Mouse (Mus musculus) neural tube, embryonic 12.5 days (tissue): ENCODE measurements around the gene Tsga10. TPM values are rescaled to one million over a fixed set of nuclear protein-coding genes. Genes with fewer than 3 reads are reported as not detected.

Experiments
- ATAC-seq: fragments of 200-750 bp; cut with Nextera tagmentation; 2 replicates; pipeline ENCODE4 v1.8.0; 2017; ENCODE audit warnings: low read depth, mild to moderate bottlenecking, moderate TSS enrichment, moderate library complexity; ENCODE audit not compliant: low FRiP score
- H3K27ac ChIP-seq: fragments of 300-500 bp; sonication (generic); 2 replicates; pipeline ENCODE4 v1.5.1; 2016
- H3K27me3 ChIP-seq: fragments of 300-500 bp; sonication (generic); replicated peaks from 2 replicates; pipeline ENCODE4 v1.6.1; 2016; ENCODE audit warnings: mild to moderate bottlenecking
- H3K36me3 ChIP-seq: fragments of 300-500 bp; sonication (generic); 2 replicates; pipeline ENCODE4 v1.6.1; 2016; ENCODE audit warnings: mild to moderate bottlenecking
- H3K4me1 ChIP-seq: fragments of 300-500 bp; sonication (generic); 2 replicates; pipeline ENCODE4 v1.6.1; 2016
- H3K4me2 ChIP-seq: fragments of 300-500 bp; sonication (generic); replicated peaks from 2 replicates; pipeline ENCODE4 v1.6.1; 2016; ENCODE audit warnings: mild to moderate bottlenecking
- H3K4me3 ChIP-seq: fragments of 300-500 bp; sonication (generic); 2 replicates; pipeline ENCODE4 v1.5.1; 2016
- H3K9ac ChIP-seq: fragments of 300-500 bp; sonication (generic); 2 replicates; pipeline ENCODE4 v1.6.1; 2016; ENCODE audit warnings: mild to moderate bottlenecking
- H3K9me3 ChIP-seq: fragments of 300-500 bp; sonication (generic); 2 replicates; pipeline ENCODE4 v1.6.1; 2016; ENCODE audit warnings: mild to moderate bottlenecking
- WGBS: fragments of 180-500 bp; shearing (Covaris S2); methylation state at CpG from one replicate; pipeline ENCODE4 v1.1.7; 2016; 5-methylcytosine and 5-hydroxymethylcytosine counted together
- polyA plus RNA-seq: library from polyadenylated mRNA; unstranded; fragments of >200 nt; fragmentation: Nextera tagmentation; extraction: Ambion mirVana; gene quantifications from 2 replicates; pipeline ENCODE4 v1.2.1, GENCODE M21; 2016

Gene Tsga10
- polyA plus RNA-seq, 1 experiment from 2014 or later = 19.3 TPM

DNA sequence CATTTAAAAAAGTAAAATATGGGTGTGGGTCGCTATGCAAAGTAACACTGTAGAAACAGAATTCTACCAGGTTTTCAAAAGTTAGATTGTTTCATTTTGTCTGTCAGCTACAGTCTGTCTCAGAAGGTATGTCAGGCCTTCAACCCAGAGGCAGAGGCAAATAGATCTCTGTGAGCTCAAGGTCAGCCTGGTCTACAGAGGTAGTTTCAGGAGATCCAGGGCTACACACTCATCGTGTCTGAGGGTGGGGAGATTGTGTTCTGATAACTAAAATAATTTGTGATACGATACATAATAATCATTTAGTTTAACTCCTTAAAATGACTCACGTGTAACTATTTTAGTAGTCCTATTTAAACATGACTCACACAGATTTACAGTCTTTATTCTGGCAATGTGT, 6.9 kb upstream of the Tsga10 start:
- Histone ChIP-seq H3K27me3 (peaks cover 3% of the 10 kb centered on the region; the same call in 1 of the 2 replicates), H3K4me2 (0 out of 2 replicates have a peak overlapping the region, but pooled peaks have one; percentile 73), H3K36me3 (peaks cover 32% of the 10 kb centered on the region), H3K27ac (no peak overlapping the region), H3K9me3 (peaks cover 7% of the 10 kb centered on the region; the same call in 1 of the 2 replicates), H3K4me1 (no peaks in the 10 kb centered on the region), H3K9ac (no peak overlapping the region), H3K4me3 (no peak overlapping the region)
- no peak for ATAC-seq
- WGBS = 97% methylated on average over 4 of the region's 4 CpGs

DNA sequence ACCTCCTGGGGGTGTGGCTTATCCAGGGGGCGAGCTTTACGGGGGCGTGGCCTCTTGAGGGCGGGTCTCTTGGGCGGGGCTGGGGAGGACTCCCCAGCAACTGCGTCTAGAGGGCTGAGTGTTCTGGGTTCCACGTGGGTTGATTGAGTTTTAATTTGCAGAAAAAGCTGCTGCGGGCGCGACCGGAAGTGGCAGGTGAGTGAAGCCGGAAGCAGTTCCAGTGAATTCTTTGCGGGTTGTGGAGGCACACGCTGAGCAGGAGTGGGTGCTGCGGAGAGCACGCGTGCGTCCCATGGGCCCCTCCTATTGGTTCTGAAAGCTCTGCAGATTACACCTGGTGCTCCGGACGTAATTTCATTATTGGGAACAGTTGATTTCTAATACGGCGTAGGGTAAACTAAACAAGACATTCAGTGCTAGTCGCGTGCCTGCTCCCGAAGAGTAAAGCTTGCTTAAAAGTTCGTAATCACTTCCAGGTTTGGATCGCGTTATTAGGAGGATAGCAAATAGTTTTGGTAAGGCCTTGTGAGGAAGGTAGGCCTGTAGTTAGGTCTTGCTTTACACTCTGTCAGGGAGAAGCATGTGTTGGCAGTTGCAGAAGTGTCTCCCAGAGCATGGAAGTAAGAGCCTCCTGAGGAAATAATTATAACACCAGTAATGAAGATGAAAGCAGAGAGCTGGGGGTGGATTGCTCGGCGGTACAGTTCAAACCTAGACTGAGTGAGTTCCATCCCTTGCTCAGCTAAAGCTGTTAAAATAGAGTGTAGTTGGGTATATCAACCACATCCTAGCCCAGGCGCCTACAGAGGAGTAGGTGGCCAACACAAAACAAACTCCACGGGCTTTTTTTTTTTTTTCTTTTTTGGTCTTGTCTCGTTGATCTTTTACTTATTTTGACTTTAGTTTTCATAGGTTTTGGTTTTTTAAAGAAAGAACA, 6.2 kb upstream of the Tsga10 start:
- WGBS = 6% methylated on average over 33 of the region's 33 CpGs
- Histone ChIP-seq H3K4me2 (peak overlapping the region; percentile 73), H3K4me1 (no peaks in the 10 kb centered on the region), H3K9ac (peak overlapping the region; percentile 40), H3K36me3 (peaks cover 24% of the 10 kb centered on the region), H3K27me3 (peaks cover 3% of the 10 kb centered on the region; the same call in 1 of the 2 replicates), H3K9me3 (peaks cover 7% of the 10 kb centered on the region; the same call in 1 of the 2 replicates), H3K4me3 (peak overlapping the region; percentile 50), H3K27ac (no peak overlapping the region; the same call in 1 of the 2 replicates)
- ATAC-seq = peak; percentile 89

DNA sequence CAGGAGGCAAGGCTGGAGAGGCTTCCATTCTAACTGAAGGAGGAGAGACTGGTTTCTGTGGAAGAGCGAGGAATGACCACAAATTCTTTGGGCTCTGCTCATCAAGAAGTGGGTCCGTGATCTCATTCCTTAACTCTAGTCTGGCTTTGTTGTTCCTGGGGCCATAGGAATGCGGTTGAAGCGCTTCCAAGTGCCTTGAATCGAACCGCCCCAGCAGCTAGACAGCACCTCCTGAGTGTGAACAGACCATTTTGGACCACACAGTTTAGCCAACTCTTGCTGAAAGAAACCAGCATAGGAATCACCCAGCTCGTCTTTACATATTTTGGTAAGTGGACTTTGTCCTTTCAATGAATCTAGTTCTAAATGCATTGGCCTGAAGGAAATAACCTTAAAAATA, 5.5 kb upstream of the Tsga10 start, which contains the start of gene Lipt1:
Gene Lipt1, plus strand, starts transcription at position 35 of the 400 bp plus-strand sequence.
- Histone ChIP-seq H3K4me3 (peak within 1 kb of the TSS; percentile 50), H3K36me3 (peaks cover 19% of the 10 kb centered on the region), H3K27ac (no peak within 1 kb of the TSS; the same call in 1 of the 2 replicates), H3K9ac (peak within 1 kb of the TSS; percentile 40), H3K27me3 (peaks cover 3% of the 10 kb centered on the region; the same call in 1 of the 2 replicates), H3K4me2 (peak within 1 kb of the TSS; percentile 73), H3K9me3 (peaks cover 7% of the 10 kb centered on the region; the same call in 1 of the 2 replicates), H3K4me1 (no peaks in the 10 kb centered on the region)
- WGBS = 7% methylated on average over 7 of the region's 7 CpGs
- peak; percentile 54 for ATAC-seq

DNA sequence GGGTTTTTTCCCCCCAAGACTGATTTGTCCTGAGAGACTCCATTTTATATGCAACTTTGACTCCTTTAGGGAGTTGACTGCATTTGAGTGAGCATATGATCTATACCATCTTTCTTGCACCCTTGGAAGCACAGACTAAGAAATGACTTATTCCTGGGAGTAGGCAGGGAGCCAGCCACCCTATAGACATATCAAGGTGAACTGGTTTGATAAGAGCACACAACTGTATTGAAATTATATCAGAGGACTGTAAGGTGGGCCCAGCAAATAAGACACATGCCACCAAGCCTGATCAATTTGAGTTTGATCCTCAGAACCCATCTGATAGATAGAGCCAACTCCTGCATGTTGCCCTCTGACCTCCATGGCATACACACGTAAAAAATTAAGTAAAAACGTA, 3.1 kb upstream of the Tsga10 start:
- 51% methylated on average over 2 of the region's 2 CpGs for WGBS
- no peak overlapping the region for H3K27ac ChIP-seq

DNA sequence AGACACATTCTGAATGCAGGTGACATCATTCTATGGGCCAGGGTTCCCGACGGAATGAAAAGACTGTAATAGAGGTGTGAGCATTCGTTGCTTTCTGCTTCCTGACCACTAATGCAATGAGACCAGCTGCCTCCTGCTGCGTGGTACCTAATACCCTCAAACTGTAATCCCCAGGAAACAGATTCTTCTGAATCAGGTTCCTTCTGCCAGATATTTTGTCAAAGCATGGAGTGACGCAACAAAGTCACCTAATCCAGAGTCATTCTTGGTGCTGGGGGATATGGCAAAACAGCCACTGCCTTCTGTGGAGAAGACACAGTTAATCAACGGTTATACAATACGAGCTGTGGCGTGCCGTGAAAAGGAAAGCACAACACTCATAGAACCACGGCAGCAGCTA, 2.4 kb upstream of the Tsga10 start:
- ATAC-seq = no peak
- H3K36me3 ChIP-seq = no peaks in the 10 kb centered on the region
- H3K9me3 ChIP-seq = no peaks in the 10 kb centered on the region
- no peak overlapping the region for H3K27ac ChIP-seq
- WGBS = 58% methylated on average over 10 of the region's 10 CpGs
- no peak overlapping the region for H3K4me3 ChIP-seq
- no peak overlapping the region for H3K4me2 ChIP-seq
- no peak overlapping the region for H3K9ac ChIP-seq
- no peaks in the 10 kb centered on the region for H3K4me1 ChIP-seq
- H3K27me3 ChIP-seq = peaks cover 3% of the 10 kb centered on the region; the same call in 1 of the 2 replicates

More for the DNA sequence above, 3.1 kb upstream of the Tsga10 start:
- no peaks in the 10 kb centered on the region for H3K36me3 ChIP-seq
- peaks cover 3% of the 10 kb centered on the region; the same call in 1 of the 2 replicates for H3K27me3 ChIP-seq
- no peak overlapping the region for H3K4me2 ChIP-seq
- no peak overlapping the region for H3K9ac ChIP-seq
- ATAC-seq = no peak
- no peaks in the 10 kb centered on the region for H3K4me1 ChIP-seq
- no peaks in the 10 kb centered on the region for H3K9me3 ChIP-seq
- H3K4me3 ChIP-seq = no peak overlapping the region

DNA sequence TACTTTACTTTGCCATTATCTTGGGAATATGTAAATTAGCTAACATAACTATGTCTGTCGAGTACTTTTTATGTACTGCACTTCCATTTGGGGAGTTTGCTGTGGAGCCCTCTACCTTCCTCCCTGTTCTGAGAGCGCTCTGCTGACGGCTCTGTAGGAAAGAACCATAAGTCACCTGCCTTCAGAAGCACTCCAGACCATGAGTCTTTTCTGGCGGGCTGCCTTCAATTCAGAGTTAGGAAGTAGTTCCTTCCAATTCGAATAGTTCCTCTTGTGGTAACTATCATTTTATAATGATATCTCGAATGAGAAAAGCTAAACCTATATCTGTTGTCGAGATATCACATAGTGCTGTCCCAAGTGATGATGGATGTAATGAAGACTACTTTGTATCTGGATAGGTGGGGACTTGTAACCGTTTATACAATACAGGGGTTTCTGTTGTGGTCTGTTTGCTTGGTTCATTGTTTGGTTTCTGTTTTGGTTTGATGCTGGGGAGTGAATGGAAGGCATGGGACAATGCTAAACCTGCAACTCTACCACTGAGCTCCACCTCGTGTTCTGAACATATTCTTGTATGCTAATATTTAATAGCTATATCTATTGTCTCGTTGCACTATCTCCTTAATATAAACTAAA, 1.6 kb upstream of the Tsga10 start:
- H3K27me3 ChIP-seq = peaks cover 3% of the 10 kb centered on the region; the same call in 1 of the 2 replicates
- no peak overlapping the region for H3K9ac ChIP-seq
- 73% methylated on average over 10 of the region's 10 CpGs for WGBS
- no peaks in the 10 kb centered on the region for H3K4me1 ChIP-seq
- H3K9me3 ChIP-seq = no peaks in the 10 kb centered on the region
- no peak overlapping the region for H3K4me3 ChIP-seq
- no peak overlapping the region for H3K4me2 ChIP-seq
- no peak for ATAC-seq
- no peak overlapping the region for H3K27ac ChIP-seq
- no peaks in the 10 kb centered on the region for H3K36me3 ChIP-seq

DNA sequence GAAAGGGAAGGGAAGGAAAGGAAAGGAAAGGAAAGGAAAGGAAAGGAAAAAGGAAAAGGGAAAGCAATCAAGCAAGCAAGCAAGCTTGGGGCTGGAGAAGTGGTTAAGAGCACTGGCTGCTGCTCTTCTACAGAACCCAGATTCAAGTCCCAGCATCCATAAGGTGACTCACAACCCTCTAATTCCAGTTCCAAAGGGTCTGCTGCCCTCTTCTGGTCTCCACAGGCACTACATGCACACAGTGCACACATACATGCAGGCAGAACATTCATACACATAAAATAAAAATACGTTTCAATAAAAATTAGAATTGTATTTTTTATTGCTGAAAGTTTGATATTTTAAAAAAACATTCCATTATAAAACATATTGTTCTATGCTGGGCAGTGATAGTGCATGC, 827 bp upstream of the Tsga10 start:
- no peaks in the 10 kb centered on the region for H3K36me3 ChIP-seq
- WGBS = 72% methylated on average over 1 of the region's 1 CpGs
- no peak for ATAC-seq
- H3K9me3 ChIP-seq = no peaks in the 10 kb centered on the region
- no peaks in the 10 kb centered on the region for H3K4me1 ChIP-seq
- H3K27ac ChIP-seq = no peak overlapping the region
- no peak overlapping the region for H3K4me3 ChIP-seq
- no peak overlapping the region for H3K4me2 ChIP-seq
- peaks cover 3% of the 10 kb centered on the region; the same call in 1 of the 2 replicates for H3K27me3 ChIP-seq
- H3K9ac ChIP-seq = no peak overlapping the region

DNA sequence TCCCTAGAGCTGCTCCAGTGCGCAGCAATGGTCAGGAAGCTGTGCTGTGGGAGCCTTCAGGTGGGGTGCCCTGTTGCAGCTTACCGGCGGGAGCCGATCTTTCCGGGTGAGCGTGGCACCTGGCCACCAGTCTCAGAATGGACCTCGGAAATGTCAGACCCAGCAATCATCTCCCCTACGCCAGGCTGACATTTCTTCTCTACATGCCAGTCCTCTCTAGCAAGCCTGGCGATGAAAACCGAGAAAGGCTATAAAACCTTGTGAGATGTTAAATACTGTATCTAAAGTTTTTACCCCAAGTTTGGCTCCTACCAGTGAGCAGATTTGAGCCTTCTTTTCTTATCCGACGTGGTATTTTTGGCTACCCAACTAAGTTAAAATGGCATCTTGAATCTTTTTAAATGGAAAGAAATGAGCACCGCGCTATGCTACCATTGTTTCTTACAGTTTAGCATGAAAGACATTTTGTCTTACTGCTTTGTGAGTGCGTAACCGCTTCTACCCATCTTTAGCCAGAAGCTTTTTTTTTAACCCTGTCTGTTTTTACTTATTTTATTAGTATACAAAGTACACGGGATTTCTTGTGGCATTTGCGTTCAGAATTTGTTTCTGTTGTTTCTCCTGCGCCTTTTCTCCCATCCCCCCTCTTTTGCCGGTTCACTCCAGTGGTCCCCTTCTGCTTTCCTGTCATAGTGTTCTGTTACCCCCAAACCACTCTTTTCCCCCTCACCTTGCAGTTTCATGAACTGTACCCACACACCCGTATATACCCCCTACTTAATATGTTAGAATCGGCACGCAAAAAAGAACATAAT, 621 bp downstream of the Tsga10 start:
- ATAC-seq = no peak
- Histone ChIP-seq H3K4me3 (peak overlapping the region; percentile 64), H3K4me1 (no peaks in the 10 kb centered on the region), H3K9me3 (no peaks in the 10 kb centered on the region), H3K4me2 (peak overlapping the region; percentile 70), H3K36me3 (no peaks in the 10 kb centered on the region), H3K27me3 (no peaks in the 10 kb centered on the region; the same call in 1 of the 2 replicates), H3K9ac (peak overlapping the region; percentile 66), H3K27ac (peak overlapping the region; percentile 57; the same call in 1 of the 2 replicates)
- WGBS = 12% methylated on average over 23 of the region's 23 CpGs

DNA sequence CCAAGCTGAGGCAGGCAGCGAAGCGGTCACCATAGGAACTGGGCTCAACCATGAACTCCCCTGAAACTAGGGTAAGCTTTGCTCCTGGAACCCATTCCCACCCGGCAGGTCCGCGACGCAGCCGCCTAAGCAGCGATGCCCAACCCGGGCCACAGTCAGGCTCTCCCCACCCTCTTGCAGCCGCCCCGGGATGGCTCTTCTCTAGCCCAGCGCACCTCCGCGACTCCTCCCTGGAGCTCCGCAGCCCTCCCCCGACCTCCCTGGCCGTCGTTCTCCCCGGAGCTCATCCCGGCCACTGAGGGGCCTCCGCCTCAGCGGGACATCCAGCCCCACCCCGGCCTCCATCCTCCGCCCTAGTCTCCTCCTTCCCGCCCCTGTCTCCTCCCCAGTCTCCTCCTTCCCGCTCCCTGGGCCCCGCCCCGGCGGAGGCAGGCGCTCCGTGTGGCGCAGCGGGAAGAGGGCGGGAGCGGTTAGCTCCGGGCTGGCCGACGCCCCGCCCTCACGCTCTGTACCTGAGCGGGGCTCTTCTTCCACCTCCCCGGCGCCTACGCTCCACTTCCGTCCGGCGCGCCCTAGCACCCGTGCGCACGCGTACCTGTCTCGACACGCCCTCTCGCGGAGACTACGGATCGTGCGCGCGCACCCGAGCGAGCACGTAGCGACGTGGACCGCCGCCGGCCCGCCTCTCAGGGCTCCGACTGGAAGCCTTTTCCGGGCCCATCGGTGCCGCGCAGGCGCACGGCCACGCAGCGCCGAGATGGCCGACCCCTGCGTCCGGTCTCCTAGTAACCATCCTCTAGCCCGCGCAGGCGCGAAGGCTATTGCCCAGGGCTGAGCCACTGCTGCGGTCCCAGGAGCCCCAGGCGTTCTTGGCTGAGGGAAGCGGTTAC, 1.5 kb downstream of the Tsga10 start:
- H3K36me3 ChIP-seq = no peaks in the 10 kb centered on the region
- peak overlapping the region; percentile 86 for H3K27ac ChIP-seq
- H3K9ac ChIP-seq = peak overlapping the region; percentile 67
- H3K27me3 ChIP-seq = no peaks in the 10 kb centered on the region; the same call in 1 of the 2 replicates
- peak; percentile 98 for ATAC-seq
- peak overlapping the region; percentile 64 for H3K4me3 ChIP-seq
- WGBS = under 1% methylated on average over 90 of the region's 90 CpGs
- H3K4me1 ChIP-seq = no peaks in the 10 kb centered on the region
- no peaks in the 10 kb centered on the region for H3K9me3 ChIP-seq
- H3K4me2 ChIP-seq = peak overlapping the region; percentile 70

DNA sequence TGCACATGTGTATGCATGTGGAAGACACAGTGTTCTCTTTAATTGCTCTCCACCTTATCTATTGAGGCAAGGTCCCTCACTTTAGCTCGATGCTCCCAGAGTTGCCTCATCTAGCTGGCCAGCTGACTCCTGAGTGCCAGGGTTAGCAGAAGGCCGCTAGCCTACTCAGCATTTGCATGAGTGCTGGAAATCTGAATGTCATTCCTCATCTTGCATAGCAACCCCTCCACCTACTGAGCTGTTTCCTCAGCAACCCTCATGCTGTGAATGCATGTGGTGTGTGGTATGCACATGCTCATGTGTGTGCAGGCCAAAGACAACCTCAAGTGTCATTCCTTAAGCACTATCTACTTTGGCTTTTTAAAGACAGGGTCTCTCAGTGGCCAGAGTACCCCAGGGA, 15.5 kb downstream of the Tsga10 start:
- H3K4me1 ChIP-seq = no peaks in the 10 kb centered on the region
- no peak overlapping the region for H3K9ac ChIP-seq
- no peak overlapping the region for H3K27ac ChIP-seq
- H3K27me3 ChIP-seq = no peaks in the 10 kb centered on the region
- H3K4me2 ChIP-seq = no peak overlapping the region
- peaks cover 11% of the 10 kb centered on the region; the same call in 1 of the 2 replicates for H3K36me3 ChIP-seq
- ATAC-seq = no peak
- H3K9me3 ChIP-seq = no peaks in the 10 kb centered on the region
- no peak overlapping the region for H3K4me3 ChIP-seq
- WGBS = 51% methylated on average over 2 of the region's 2 CpGs

DNA sequence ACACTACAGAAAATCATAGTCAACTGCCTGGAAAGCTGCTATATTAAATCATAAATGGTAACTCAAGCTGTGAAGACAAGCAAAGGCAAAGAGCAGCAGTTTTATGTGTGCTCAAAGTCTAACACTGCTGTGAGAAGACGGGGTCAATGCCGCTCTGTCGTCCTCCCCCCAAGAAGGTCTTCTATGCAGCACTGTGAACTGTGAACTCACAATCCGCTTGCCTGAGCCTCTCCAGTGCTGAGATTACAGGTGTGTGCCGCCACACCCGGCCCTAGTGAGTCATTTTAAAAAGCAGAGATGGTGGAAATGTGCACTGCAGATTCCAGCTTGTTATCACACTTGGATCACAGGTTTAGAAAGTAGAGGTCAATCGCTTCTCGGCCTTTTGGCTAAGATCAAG, 19.4 kb downstream of the Tsga10 start:
- WGBS = 83% methylated on average over 8 of the region's 8 CpGs

More for the DNA sequence above, 19.4 kb downstream of the Tsga10 start:
- Histone ChIP-seq H3K9ac (no peak overlapping the region), H3K27me3 (no peaks in the 10 kb centered on the region), H3K36me3 (no peaks in the 10 kb centered on the region), H3K4me1 (no peaks in the 10 kb centered on the region), H3K27ac (no peak overlapping the region), H3K4me3 (no peak overlapping the region), H3K9me3 (no peaks in the 10 kb centered on the region), H3K4me2 (no peak overlapping the region)
- ATAC-seq = no peak
